Mouse (Mus musculus): ENCODE data around the gene Hoxa1. TPM values are rescaled to one million over a fixed set of nuclear protein-coding genes. Genes with fewer than 3 reads are reported as not detected.

Hoxa1 gene
- polyA plus RNA-seq, 1 experiment from 2014 or later = 0.89 TPM

DNA sequence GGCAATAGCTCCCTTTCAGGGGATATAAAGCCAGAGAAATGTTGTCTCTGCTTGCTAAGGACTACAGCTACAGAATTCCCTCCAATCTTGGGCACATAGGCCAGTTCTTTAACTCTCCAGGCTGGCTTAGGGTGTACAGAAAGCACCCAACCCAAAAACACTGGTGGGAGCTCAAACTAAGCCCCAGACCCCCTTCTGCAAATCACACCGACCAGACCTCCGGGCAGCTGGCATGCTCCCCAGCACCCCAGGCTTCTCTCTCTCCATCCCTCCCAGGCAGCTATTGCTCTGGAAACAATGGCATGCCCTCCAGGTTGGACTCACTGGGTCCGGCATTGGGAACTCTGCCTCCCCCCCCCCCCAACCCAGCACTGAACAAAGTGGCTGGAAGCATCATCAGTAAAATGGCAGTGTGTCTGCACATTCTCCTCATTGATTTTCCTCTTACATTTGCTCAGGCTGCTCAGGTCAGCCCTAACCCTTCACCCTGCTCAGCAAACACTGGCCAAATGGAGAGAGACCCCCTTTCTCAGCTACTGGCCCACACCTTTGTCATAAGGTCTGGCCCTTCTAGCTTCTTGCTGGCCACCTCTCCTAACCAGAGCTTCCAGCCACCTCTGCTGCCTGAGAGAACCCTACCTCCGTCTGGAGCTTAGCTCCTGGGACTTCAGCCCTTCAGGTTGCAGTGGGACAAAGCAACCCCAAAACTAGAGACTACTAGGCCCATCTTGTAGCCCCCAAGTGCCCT lies 21.0 kb upstream of the Hoxa1 start:
- Histone ChIP-seq H3K27ac (ENCODE audit: poor library complexity, severe bottlenecking) (no peak overlapping the region), H3K4me3 (peak overlapping the region; percentile 5; the same call in 1 of the 2 replicates), H3K9ac (no peak overlapping the region), H3K9me3 (replicated peaks) (no peaks in the 10 kb centered on the region), H3K27me3 (replicated peaks) (peaks cover 97% of the 10 kb centered on the region), H3K4me1 (replicated peaks) (peaks cover 6% of the 10 kb centered on the region), H3K4me2 (peak overlapping the region; percentile 20; the same call in 1 of the 2 replicates), H3K36me3 (no peaks in the 10 kb centered on the region)
- WGBS = 4% methylated on average over 4 of the region's 4 CpGs
- ATAC-seq (ENCODE audit: insufficient number of reproducible peaks, low FRiP score) = no peak

DNA sequence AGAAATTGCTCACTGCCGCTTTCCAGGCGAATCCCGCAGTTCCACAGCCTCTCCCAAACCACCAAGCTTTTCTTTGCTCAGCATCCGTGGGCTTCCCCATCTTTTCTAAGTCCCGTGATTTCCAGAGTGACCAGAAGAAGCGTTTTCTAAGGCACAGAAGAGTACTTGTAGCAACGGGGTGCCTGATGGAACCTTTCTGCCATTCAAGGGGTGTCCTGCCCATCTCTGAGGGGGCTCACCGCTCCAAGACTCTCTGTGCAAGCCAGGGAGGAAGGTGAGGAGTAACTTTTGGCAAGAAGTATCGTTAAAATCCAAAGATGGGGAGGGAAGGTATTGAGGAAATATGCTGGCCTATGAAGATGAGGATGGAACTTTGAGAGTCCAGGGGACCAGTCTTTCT lies 19.7 kb upstream of the Hoxa1 start:
- Histone ChIP-seq H3K27ac (ENCODE audit: poor library complexity, severe bottlenecking) (no peak overlapping the region), H3K4me3 (peak overlapping the region; percentile 17; the same call in 1 of the 2 replicates), H3K4me1 (replicated peaks) (peaks cover 8% of the 10 kb centered on the region), H3K4me2 (peak overlapping the region; percentile 47), H3K36me3 (no peaks in the 10 kb centered on the region), H3K9ac (no peak overlapping the region), H3K27me3 (replicated peaks) (peaks cover 95% of the 10 kb centered on the region), H3K9me3 (replicated peaks) (no peaks in the 10 kb centered on the region)
- WGBS = 6% methylated on average over 9 of the region's 9 CpGs
- no peak for ATAC-seq (ENCODE audit: insufficient number of reproducible peaks, low FRiP score)

DNA sequence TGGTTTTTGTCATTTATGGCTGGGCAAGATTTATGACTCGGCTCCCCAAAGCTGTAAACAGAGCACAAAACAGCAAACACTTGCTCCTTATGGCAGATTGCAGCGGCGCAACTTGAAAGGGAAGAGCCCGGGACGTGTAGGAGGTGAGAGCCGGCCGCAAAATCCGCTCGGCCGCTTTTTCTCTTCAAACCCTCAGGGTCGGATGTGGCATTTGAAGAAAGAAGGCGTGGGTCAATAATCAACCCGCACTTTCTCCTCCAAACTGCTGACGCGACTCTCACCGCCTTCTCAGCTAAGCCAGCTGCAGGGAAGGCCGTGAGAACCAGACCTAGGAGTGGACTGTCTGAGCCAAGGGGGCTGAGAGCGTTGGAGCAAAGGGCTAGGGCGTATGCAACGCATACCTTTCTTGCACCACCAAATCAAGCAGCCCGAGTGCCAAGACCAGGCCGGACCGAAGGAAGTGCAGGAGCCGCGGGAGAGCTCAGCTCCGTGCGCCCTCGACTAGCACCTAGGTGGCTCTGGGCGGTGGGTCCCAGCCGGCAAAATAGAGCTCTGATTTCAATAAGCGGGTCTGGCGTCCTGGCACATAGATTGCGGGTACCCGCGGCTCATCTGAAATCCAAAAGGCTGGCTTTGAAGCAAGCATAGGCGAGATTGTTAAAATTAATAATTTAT lies 19.1 kb upstream of the Hoxa1 start, which contains the start of gene 5730596B20Rik:
Gene 5730596B20Rik, plus strand, starts transcription at position 438 of the 675 bp plus-strand sequence.
- Histone ChIP-seq H3K9me3 (replicated peaks) (no peaks in the 10 kb centered on the region), H3K27ac (ENCODE audit: poor library complexity, severe bottlenecking) (no peak within 1 kb of the TSS), H3K4me3 (peak within 1 kb of the TSS; percentile 40), H3K36me3 (no peaks in the 10 kb centered on the region), H3K4me2 (peak within 1 kb of the TSS; percentile 47), H3K27me3 (replicated peaks) (peaks cover 95% of the 10 kb centered on the region), H3K9ac (no peak within 1 kb of the TSS), H3K4me1 (replicated peaks) (peaks cover 14% of the 10 kb centered on the region)
- no peak for ATAC-seq (ENCODE audit: insufficient number of reproducible peaks, low FRiP score)
- WGBS = 1% methylated on average over 36 of the region's 36 CpGs

DNA sequence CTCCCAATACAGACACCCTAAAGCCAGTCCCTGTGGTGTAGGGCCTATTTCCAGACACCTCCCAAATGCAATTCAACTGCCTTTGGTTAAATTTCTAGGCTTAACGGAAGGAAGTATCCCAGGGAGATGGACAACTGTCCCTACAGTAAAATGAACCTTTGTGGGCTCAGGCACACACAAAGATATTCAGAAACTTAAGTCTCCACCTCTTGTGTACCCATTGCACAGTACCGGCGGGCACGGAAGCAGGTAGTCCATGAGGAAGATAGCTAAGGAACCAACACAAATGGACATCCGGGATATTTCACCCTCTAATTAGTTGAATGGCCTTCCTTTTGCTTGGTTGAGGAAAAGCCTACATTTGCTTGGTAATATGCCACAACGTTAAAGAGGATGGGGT lies 18.3 kb upstream of the Hoxa1 start:
- peak overlapping the region; percentile 40 for H3K4me3 ChIP-seq
- no peak for ATAC-seq (ENCODE audit: insufficient number of reproducible peaks, low FRiP score)
- no peaks in the 10 kb centered on the region for H3K9me3 ChIP-seq (replicated peaks)
- H3K27ac ChIP-seq (ENCODE audit: poor library complexity, severe bottlenecking) = no peak overlapping the region
- H3K4me1 ChIP-seq (replicated peaks) = peaks cover 16% of the 10 kb centered on the region
- H3K36me3 ChIP-seq = no peaks in the 10 kb centered on the region
- H3K4me2 ChIP-seq = peak overlapping the region; percentile 47
- H3K9ac ChIP-seq = no peak overlapping the region
- under 1% methylated on average over 6 of the region's 6 CpGs for WGBS
- peaks cover 95% of the 10 kb centered on the region for H3K27me3 ChIP-seq (replicated peaks)

DNA sequence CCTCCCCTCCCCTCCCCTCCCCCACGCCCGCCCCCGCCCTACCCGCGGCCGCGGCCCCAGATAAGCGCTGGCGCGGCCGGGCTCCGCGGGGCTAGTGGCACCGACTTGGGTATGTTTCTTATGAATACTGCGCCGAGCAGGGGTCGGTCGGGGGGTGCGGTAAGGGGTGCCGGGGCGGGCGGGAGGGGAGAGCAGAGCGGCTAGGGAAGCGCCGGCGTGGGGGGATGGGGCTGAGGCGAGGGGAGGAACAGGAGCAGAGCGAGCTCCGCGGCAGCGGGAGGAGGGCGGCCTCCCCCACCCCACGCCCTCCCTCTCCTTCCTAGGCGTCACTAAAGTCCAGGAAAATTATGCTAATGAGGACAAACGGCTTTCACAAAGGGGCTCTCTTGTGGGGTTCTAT lies 17.7 kb upstream of the Hoxa1 start:
- Histone ChIP-seq H3K4me3 (peak overlapping the region; percentile 40), H3K36me3 (no peaks in the 10 kb centered on the region)
- no peak for ATAC-seq (ENCODE audit: insufficient number of reproducible peaks, low FRiP score)

DNA sequence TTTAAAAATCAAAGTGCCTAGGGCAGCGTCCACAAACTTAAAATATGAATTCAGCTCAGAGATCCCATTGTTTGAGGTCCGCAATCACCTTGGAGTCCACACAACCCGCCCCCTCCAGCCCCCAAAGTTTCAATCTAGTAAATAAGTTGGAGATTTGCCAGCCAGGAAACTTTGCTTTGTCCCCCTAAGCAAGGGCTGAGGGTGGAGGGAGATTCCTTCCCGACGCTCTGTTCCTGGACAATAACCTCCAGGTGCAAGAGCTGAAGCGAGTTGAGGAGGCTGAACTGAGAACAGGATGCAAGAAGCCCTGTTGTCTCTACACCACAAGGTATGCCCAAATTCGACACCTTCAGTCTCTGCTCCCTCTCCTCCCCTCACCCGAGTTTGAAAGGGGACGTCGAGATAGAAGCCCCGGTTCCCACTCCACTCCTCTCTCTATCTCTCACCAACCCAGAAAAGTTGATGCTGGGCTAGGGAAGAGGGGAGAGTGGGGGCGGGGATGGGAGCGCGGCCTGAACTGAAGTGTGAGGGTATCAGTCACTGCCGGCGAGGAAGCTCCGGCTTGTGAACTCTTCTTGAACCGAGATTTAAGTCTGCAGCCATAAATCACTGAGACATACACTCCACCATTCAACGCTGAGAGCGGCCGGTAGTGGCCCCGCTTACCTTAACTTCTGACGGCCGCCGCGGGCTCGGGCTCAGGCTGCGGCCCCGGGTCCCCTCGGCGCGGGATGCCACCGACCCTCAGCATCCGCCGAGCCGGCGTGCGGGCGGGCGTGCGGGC lies 17.0 kb upstream of the Hoxa1 start:
- H3K9ac ChIP-seq = peak overlapping the region; percentile 21; the same call in 1 of the 2 replicates
- peak overlapping the region; percentile 47 for H3K4me2 ChIP-seq
- under 1% methylated on average over 41 of the region's 41 CpGs for WGBS
- peak overlapping the region; percentile 40 for H3K4me3 ChIP-seq
- peak; percentile 45; the same call in 1 of the 2 replicates for ATAC-seq (ENCODE audit: insufficient number of reproducible peaks, low FRiP score)
- peaks cover 24% of the 10 kb centered on the region for H3K4me1 ChIP-seq (replicated peaks)
- H3K27me3 ChIP-seq (replicated peaks) = peaks cover 95% of the 10 kb centered on the region
- H3K9me3 ChIP-seq (replicated peaks) = no peaks in the 10 kb centered on the region
- H3K27ac ChIP-seq (ENCODE audit: poor library complexity, severe bottlenecking) = peak overlapping the region; percentile 61
- no peaks in the 10 kb centered on the region for H3K36me3 ChIP-seq

More for the DNA sequence above, 17.7 kb upstream of the Hoxa1 start:
- Histone ChIP-seq H3K27ac (ENCODE audit: poor library complexity, severe bottlenecking) (peak overlapping the region; percentile 61), H3K4me2 (peak overlapping the region; percentile 47), H3K4me1 (replicated peaks) (peaks cover 17% of the 10 kb centered on the region), H3K9me3 (replicated peaks) (no peaks in the 10 kb centered on the region), H3K27me3 (replicated peaks) (peaks cover 95% of the 10 kb centered on the region), H3K9ac (peak overlapping the region; percentile 21; the same call in 1 of the 2 replicates)
- WGBS = 3% methylated on average over 18 of the region's 35 CpGs

DNA sequence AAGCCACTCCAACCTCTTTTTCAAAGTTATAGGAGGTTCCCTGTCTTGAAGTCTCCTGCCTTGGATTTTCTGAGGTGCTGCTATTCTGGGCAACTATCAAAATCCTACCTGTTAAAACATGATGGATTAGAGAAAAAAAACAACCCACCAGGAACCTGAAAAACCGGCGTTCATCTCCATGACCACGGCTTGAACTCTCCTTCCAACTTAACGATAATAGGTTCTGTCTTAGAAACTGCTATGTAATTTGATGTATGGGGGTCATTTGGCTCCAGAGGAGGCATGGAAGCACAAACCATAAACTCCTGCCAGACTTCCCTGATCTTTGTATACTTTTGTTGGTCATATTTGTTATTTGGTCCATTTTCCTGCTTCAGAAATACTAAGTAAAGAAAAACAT lies 15.5 kb upstream of the Hoxa1 start:
- no peak overlapping the region for H3K4me3 ChIP-seq
- no peaks in the 10 kb centered on the region for H3K9me3 ChIP-seq (replicated peaks)
- ATAC-seq (ENCODE audit: insufficient number of reproducible peaks, low FRiP score) = no peak
- peaks cover 25% of the 10 kb centered on the region for H3K4me1 ChIP-seq (replicated peaks)
- WGBS = 6% methylated on average over 4 of the region's 4 CpGs
- no peaks in the 10 kb centered on the region for H3K36me3 ChIP-seq
- H3K27me3 ChIP-seq (replicated peaks) = peaks cover 90% of the 10 kb centered on the region
- H3K27ac ChIP-seq (ENCODE audit: poor library complexity, severe bottlenecking) = no peak overlapping the region
- no peak overlapping the region for H3K9ac ChIP-seq
- 0 out of 2 replicates have a peak overlapping the region, but pooled peaks have one; percentile 49 for H3K4me2 ChIP-seq

DNA sequence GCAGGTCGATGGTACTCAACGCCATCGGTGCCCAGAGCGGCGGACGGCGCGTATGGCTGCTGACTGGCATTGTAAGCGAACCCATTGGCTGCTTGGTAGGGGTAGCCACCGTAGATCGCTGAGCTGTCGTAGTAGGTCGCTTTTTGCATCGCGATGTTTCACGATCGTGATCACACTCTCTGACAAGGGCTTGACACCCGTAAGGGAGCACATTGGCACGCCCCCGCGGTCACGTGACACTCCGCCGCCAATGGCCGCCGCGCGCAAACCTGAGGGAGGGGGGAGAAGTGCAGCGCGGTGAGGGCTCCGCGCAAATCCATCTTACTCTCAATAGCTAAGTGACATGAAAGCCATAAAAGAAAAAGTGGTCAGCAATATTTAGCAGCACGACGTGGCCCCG lies 14.4 kb upstream of the Hoxa1 start:
- no peak for ATAC-seq (ENCODE audit: insufficient number of reproducible peaks, low FRiP score)
- Histone ChIP-seq H3K4me2 (peak overlapping the region; percentile 49), H3K27ac (ENCODE audit: poor library complexity, severe bottlenecking) (no peak overlapping the region), H3K27me3 (replicated peaks) (peaks cover 90% of the 10 kb centered on the region), H3K4me1 (replicated peaks) (peaks cover 25% of the 10 kb centered on the region), H3K4me3 (peak overlapping the region; percentile 24), H3K9me3 (replicated peaks) (no peaks in the 10 kb centered on the region), H3K9ac (no peak overlapping the region), H3K36me3 (no peaks in the 10 kb centered on the region)
- WGBS = under 1% methylated on average over 35 of the region's 35 CpGs

DNA sequence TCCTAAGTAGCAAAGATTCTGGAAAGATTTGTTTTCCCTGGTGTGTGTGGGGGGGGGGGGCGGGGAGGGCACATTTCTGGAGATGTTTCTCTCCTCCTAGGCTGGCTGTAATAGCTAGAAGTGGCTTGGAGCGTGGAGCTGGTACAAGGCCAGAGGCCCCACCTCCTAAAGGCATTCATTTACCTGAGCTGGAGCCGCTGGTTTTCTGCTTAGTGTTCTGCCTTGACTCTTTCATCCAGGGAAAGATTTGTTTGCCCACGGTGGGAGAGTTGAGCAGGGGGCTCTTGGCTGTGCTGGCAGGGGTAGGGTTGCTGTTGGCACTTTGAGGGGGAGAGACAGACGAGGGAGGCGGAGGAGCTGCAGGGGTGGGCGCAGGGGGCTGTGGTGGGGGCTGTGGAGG lies 13.8 kb upstream of the Hoxa1 start:
- Histone ChIP-seq H3K36me3 (no peaks in the 10 kb centered on the region), H3K4me3 (peak overlapping the region; percentile 24), H3K27ac (ENCODE audit: poor library complexity, severe bottlenecking) (no peak overlapping the region), H3K27me3 (replicated peaks) (peaks cover 90% of the 10 kb centered on the region), H3K4me1 (replicated peaks) (peaks cover 25% of the 10 kb centered on the region), H3K9me3 (replicated peaks) (no peaks in the 10 kb centered on the region), H3K9ac (no peak overlapping the region), H3K4me2 (peak overlapping the region; percentile 49)
- 21% methylated on average over 7 of the region's 7 CpGs for WGBS
- ATAC-seq (ENCODE audit: insufficient number of reproducible peaks, low FRiP score) = no peak

DNA sequence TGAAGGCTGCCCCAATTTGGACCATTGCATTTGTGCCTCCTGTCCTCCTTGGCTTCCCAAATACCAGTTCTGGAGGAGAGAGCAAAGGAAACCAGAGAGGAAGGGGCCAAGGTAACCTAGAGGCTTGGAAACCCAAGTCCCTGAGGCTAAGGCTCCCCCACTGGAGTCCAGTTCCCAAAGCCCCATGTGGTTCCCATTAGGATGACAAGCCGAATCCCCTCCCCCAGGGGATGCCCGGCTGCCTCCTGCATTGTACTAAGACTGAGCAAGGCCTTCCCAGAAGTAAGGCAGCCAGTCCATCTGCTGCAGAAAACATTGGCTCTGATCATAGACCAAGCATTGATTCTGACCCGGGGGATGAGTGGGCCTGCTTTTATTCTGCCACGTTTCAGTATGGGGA lies 13.2 kb upstream of the Hoxa1 start:
- Histone ChIP-seq H3K27ac (ENCODE audit: poor library complexity, severe bottlenecking) (no peak overlapping the region), H3K4me1 (replicated peaks) (peaks cover 25% of the 10 kb centered on the region), H3K4me3 (no peak overlapping the region), H3K9me3 (replicated peaks) (no peaks in the 10 kb centered on the region), H3K27me3 (replicated peaks) (peaks cover 90% of the 10 kb centered on the region), H3K9ac (no peak overlapping the region), H3K36me3 (no peaks in the 10 kb centered on the region), H3K4me2 (no peak overlapping the region)
- WGBS = 9% methylated on average over 4 of the region's 4 CpGs
- ATAC-seq (ENCODE audit: insufficient number of reproducible peaks, low FRiP score) = no peak

DNA sequence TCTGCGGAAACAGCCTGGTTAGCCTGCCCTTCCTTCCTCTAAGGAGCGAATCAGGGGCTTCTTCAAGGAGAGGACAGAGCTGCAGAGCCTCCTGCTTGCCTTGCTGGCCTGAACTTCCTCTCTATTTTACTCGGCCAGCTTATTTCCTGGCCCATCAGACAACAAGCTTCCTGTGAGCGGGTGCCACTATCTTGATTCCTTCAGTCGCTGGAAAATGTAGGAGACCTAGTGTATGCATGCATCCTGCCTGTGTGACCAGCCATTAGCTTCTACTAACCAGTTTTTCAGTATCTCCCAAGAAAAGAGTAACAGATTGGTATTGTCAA lies 12.7 kb upstream of the Hoxa1 start:
- H3K4me2 ChIP-seq = peak overlapping the region; percentile 17; the same call in 1 of the 2 replicates
- WGBS = 5% methylated on average over 5 of the region's 5 CpGs

More for the DNA sequence above, 12.7 kb upstream of the Hoxa1 start:
- no peak overlapping the region for H3K9ac ChIP-seq
- peaks cover 90% of the 10 kb centered on the region for H3K27me3 ChIP-seq (replicated peaks)
- H3K36me3 ChIP-seq = no peaks in the 10 kb centered on the region
- peaks cover 24% of the 10 kb centered on the region for H3K4me1 ChIP-seq (replicated peaks)
- no peak overlapping the region for H3K27ac ChIP-seq (ENCODE audit: poor library complexity, severe bottlenecking)
- no peaks in the 10 kb centered on the region for H3K9me3 ChIP-seq (replicated peaks)
- no peak overlapping the region for H3K4me3 ChIP-seq
- ATAC-seq (ENCODE audit: insufficient number of reproducible peaks, low FRiP score) = no peak
